Mouse (Mus musculus) right cerebral cortex, postnatal 10 days (tissue): ENCODE measurements at regions not wholly inside any gene's neighbourhood (a gene's known extent, or its start where the extent isn't known, plus 50 kb on each side); places are given as distances from the start of the nearest gene placed in this dataset.
A peak's percentile ranks its signal among the peaks of the same experiment; 100 is the strongest.

ENCODE experiments used
- DNase-seq, 2 experiments: peaks; one replicate each; pipeline ENCODE4 v3.0.0; 2021; ENCODE audit warnings: low spot score in 2 of 2

DNA sequence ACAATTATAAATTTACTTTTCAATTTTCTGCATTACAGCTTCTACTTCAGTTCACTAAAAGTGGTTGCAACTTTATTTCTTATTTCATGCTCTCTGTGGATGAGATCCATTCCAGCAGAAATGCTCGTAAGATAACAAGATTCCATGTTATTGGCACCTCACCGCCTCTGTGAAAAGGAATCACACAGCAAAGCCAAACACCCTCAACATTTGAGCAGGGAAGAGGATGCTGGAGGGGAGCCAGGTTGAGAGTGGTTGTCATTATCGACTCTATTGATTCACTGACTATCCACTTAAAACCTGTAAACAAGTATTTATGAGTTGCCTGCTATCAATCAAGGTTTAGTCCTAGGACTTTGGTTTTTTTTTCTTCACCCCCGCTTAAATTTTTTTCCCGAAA lies 261.1 kb upstream of the Ccdc54 start:
- peak in 1 of 2 experiments; percentile 38 for DNase-seq

DNA sequence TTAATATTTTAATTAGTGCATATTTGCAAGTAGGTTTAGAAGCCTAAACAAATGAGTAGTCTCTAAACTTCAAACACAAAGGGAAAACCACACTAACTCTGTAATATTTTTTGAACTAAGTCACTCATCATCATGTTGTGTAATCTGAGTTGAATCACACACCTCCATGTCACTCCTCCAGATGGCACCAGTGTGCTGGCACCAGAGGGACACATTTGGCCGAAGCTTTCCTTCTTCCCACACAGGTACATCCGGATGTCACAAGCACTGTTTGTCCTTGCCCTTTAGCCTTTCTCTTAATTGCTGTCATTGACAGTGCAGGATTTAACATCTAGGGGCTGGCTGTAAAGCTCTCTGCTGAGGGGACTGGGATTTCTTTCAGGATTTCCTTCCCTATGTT lies 256.7 kb upstream of the Ccdc54 start:
- DNase-seq = no peak

GRCm38 (mm10) chr16:50846505-50846904 lies 255.6 kb upstream of the Ccdc54 start:
- no peak for DNase-seq

GRCm38 (mm10) chr16:50841677-50842580 lies 251.0 kb upstream of the Ccdc54 start:
- DNase-seq = peak; percentile 88 to 90

GRCm38 (mm10) chr16:50841205-50841604 lies 250.3 kb upstream of the Ccdc54 start:
- DNase-seq = no peak

GRCm38 (mm10) chr16:50839665-50840064 lies 248.7 kb upstream of the Ccdc54 start:
- DNase-seq = no peak

- no peak for DNase-seq
These were observed 246.5 kb upstream of the Ccdc54 start for GRCm38 (mm10) chr16:50837416-50837815.

GRCm38 (mm10) chr16:50836457-50836856 lies 245.5 kb upstream of the Ccdc54 start:
- no peak for DNase-seq

DNA sequence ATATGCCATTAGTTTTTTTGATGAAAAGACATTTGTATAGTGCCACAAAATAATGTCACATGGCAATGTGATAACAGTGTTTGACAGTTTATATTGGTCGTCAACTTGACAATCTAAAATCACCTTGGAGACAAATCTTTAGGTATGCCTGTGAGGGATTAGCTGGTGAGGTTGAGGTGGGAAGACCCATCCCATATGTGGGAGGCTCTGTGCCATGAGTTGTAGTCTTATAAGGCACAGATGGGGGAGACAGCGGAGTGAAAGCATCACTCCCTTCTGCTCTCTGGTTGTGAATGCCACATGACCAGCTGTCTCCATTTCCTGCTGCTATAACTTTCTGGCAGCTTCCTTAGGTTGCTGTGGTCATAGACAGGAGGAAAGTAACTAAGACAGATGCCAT lies 242.4 kb upstream of the Ccdc54 start:
- DNase-seq = no peak

GRCm38 (mm10) chr16:50822352-50822751 lies 231.4 kb upstream of the Ccdc54 start:
- DNase-seq = no peak

GRCm38 (mm10) chr16:50814626-50815025 lies 223.7 kb upstream of the Ccdc54 start:
- no peak for DNase-seq

- DNase-seq = peak; percentile 76 to 90
These were observed 208.3 kb upstream of the Ccdc54 start for GRCm38 (mm10) chr16:50799145-50799794.

DNA sequence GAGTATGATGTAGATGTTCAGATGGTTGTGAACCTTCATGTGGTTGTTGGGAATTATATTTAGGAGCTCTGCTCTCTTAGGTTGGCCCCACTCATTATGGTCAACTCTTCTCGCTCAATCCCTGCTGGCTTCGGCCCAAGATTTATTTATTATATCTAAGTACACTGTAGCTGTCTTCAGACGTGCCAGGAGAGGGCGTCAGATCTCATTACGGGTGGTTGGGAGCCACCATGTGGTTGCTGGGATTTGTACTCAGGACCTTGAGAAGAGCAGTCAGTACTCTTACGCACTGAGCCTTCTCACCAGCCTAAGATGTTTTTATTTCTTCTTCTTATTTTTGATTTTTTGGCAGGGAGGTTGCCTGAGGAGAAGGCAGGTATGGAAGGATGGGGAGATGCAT lies 207.1 kb upstream of the Ccdc54 start:
- DNase-seq = no peak

DNA sequence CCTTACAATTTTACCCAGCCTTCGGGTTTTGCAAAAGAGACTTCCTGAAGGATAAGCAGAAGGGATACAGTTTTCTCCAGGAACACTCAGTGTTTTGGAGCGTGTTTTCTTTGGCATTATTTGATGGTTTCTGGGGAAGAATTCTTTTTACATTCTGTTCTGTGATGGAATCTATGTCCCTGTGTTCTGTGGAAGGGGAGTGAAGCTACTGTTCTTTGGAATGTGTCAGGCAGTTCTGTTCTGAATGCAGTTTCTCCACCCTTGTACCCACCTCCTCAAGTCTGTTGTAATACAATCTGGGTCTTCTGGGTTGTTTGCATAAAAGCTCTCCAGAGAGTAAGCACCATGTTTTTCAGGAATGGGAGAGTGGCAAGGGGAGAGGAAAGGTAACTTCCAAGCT lies 202.0 kb upstream of the Ccdc54 start:
- DNase-seq = no peak

DNA sequence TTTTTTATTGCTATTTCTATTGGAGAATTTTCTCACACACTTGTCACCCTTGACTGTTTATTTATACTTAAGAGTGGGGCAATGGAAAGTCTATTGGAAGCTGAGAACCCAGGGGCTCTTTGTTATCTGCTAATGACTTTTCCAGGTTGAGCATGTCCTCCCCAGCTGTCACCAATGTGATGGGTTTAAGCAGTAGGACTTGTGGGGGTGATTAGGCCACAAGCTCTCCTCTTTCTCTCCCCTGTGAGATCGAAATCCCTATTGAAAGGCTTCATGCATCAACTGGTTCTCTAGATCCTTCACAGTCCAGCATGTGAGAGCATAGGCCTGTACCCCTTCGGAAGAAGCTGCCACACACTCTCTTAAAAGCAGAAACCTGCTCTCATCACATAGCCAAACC lies 201.6 kb upstream of the Ccdc54 start:
- no peak for DNase-seq

DNA sequence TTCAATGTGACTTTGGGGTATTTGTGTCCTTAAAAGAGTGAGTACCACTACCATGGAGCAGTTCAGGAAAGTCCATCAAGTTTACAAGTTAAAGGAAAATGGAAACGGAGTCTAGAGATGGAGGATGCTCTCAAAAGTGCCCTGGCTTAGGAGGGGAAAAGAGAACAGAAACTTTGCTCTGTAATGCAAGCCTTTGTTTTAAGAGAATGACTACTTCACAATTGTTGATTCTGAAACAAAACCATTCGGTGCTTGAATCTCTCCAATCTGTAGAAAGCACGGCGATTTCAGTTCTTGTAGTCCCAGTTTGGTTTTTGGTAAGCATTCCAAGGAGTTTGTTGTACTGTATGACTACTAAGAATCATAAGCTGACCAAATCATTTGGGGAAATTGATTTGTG lies 197.7 kb upstream of the Ccdc54 start:
- no peak for DNase-seq

GRCm38 (mm10) chr16:50786199-50786598 lies 195.2 kb upstream of the Ccdc54 start:
- no peak for DNase-seq

DNA sequence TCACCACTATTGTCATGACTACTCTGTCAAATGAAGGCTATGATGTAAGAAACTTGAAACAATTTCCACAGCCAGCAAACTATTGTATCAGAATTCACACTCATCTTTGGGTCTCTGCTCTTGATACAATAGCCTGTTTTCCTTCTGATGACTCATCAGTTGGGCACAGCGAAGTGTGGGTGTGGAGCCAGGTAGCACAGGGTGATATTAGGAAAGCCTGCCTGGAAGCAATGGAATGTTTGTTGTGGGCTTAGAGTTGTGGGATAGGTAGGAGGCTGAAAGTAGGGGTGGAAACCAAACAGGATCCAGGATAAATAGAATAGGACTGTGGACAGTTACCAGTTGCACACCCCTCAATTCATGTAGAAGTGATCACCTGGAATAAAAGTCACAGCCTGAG lies 194.4 kb upstream of the Ccdc54 start:
- no peak for DNase-seq

GRCm38 (mm10) chr16:50784651-50785228 lies 193.8 kb upstream of the Ccdc54 start:
- DNase-seq = no peak

DNA sequence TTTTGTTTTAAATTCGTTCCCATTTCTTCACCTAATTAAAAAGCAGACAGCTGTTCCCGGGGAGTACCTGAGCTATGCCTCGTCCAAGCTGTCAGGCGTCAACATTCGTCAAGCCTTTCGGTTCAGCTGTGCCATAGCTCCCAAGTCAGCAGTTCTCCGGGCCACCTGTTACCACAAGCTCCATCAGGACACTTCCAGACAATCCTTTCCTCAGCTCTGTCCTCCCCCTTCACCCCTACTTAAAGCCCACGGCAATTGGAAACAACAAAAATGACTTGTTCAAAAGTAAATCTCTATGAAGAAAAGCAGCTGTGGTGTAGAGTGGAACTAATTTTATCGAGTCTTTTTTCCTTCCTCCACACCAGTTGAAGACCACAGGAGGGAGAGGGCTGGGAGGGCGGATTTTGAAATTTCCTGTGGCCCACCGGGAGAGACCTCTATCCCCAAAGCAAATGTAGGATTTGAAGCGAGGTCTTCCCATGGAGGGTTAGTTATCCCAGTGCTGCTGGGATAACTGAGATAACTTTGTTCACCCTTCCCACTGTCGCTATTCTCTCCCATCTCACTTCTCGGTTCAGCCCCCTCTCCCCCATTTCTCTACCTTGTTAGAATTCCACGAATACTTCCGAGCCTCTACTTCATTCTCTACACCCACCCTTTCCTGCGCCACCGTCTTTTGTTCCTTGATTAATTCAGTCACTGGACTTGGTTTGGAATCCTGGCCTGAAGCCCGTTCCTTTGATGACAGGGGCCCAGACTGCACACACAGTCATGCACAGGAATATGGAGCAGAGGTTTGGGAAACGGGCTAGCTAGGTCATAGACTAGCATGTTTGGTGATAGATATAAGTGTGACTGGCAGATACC lies 193.1 kb upstream of the Ccdc54 start:
- peak in 1 of 2 experiments; percentile 34 for DNase-seq

DNA sequence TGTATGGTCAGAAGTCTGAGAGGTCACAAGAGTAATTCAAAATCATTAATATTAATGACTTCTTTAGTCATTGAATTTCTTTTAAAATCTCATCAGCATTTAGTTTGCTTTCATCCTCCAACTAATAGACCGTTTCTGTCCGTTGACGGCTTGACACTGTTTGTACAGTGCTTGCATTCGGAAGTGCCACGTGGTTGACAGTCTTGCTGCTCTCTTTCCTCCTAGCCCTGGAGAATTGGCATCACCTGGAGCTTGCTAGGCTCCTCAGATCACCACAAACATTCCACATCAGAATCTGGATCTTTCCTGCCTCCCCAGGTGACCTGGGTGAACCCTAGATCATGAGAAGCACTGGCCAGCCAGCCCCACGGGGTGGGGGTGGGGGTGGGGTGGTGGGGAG lies 192.3 kb upstream of the Ccdc54 start:
- DNase-seq = no peak
